Comparison of ENCODE assay signal across 9 mouse cellular contexts in the genomic region with DNA sequence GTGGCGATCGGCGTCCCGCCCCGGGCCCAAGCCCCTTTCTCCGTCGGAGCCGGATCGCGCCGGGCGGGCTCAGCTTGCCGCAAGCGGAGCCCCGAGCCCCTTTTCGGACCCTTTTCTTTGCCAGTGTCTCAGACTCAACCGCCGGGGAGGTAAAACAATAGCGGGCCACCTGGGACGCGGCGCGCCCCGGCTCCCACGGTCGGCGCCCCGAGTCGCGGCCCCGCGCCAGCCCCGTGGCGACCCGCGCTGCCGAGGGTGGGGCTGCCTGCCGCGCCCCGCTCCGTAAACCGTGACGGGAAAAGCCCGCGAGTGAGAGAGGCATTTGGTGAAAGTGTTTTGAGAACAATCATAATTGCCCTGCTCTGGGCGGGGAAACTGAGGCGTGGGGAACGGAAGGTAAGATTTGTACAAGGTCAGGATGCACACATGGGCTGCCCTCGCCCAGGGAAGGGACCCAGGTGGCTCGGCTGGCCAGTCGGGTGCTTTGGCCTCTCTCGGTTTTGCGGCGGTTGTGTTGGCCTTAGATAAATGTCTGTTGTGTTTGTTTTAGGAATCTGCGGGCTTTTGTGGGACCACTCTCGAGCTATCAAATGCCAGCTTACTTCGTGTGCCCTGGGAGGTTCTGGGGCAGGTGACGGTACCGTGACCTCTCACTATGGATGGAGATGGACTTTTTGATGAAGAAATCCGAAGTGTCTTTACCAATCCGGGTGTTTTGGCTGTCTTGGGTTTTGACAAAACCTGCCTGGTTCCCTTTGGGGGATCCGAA. TPM values are rescaled to one million over a fixed set of nuclear protein-coding genes. Genes with fewer than 3 reads are reported as not detected.
DNase-seq lines count a peak whose midpoint lies in the region; ATAC-seq and TF ChIP-seq lines count a peak whose summit lies in the region.
"Had no signal": no experiment of that assay in that cellular context is flagged by ENCODE, and none has a peak within 500 bp of the region (broad histone marks: within the 10 kb centered on the region; RNA-seq: fewer than 3 reads in every experiment).

No protein-coding gene starts in this region.

- H3K9me3 ChIP-seq in hindbrain, embryonic 16.5 days (ENCODE audit: control insufficient read depth, low read length): no peaks in the 10 kb centered on the region
- H3K9me3 ChIP-seq in midbrain, embryonic 12.5 days: no peaks in the 10 kb centered on the region

- H3K36me3 ChIP-seq in thymus, adult 2 months (ENCODE audit: control insufficient read depth, insufficient read depth, low read length): no peaks in the 10 kb centered on the region
- no peaks in the 10 kb centered on the region for H3K36me3 ChIP-seq in hindbrain, embryonic 16.5 days (ENCODE audit: control insufficient read depth, insufficient read depth, low read length)
- no peaks in the 10 kb centered on the region for H3K36me3 ChIP-seq in midbrain, embryonic 12.5 days

- peak; percentile 36 to 43 for DNase-seq in cerebellum, postnatal 25 days
- DNase-seq in cerebellum, adult 8-10 months: no peak
- no peak for DNase-seq in thymus, adult 2 months
- DNase-seq in thymus, postnatal 36 days: no peak
- DNase-seq in urinary bladder, postnatal 10 days (ENCODE audit: low spot score): no peak
- DNase-seq in layer of hippocampus, postnatal 14 days (ENCODE audit: low spot score in 2 of 2): no peak

- peaks cover 13% of the 10 kb centered on the region for H3K4me1 ChIP-seq in thymus, adult 2 months (replicated peaks; ENCODE audit: control insufficient read depth, insufficient read depth, low read length)
- H3K4me1 ChIP-seq in hindbrain, embryonic 16.5 days (ENCODE audit: control insufficient read depth, insufficient read depth, low read depth, low read length): peaks cover 39% of the 10 kb centered on the region
- H3K4me1 ChIP-seq in midbrain, embryonic 12.5 days: peaks cover 46% of the 10 kb centered on the region

- TF ChIP-seq POLR2A in thymus, adult 2 months (IDR thresholded peaks at IDR 0.05; ENCODE audit: control insufficient read depth, extremely low read depth, insufficient read depth, low read length, poor library complexity): no peak

- peak overlapping the region; percentile 67 for H3K4me3 ChIP-seq in thymus, adult 2 months (ENCODE audit: control insufficient read depth, insufficient read depth, low read length)
- peak overlapping the region; percentile 81 for H3K4me3 ChIP-seq in hindbrain, embryonic 16.5 days (ENCODE audit: low read length)
- H3K4me3 ChIP-seq in midbrain, embryonic 12.5 days: peak overlapping the region; percentile 86

- no peak overlapping the region for H3K27ac ChIP-seq in thymus, adult 2 months (ENCODE audit: control insufficient read depth, insufficient read depth, low read length)
- H3K27ac ChIP-seq in hindbrain, embryonic 16.5 days (ENCODE audit: low read depth, low read length): peak overlapping the region; percentile 81
- peak overlapping the region; percentile 81 for H3K27ac ChIP-seq in midbrain, embryonic 12.5 days (replicated peaks)

- TF ChIP-seq CTCF in thymus, adult 2 months (IDR thresholded peaks at IDR 0.05; ENCODE audit: borderline replicate concordance, control insufficient read depth, extremely low read depth, insufficient read depth, low read length, poor library complexity): no peak

- ATAC-seq in hindbrain, embryonic 16.5 days: no peak; the same call in none of the 2 replicates
- ATAC-seq in midbrain, embryonic 12.5 days (ENCODE audit: low FRiP score, low read depth): peak; percentile 5; the same call in 1 of the 2 replicates

- WGBS in thymus, adult 2 months: under 1% methylated on average over 61 of the region's 62 CpGs
- WGBS in hindbrain, embryonic 16.5 days: under 1% methylated on average over 51 of the region's 62 CpGs
- under 1% methylated on average over 62 of the region's 62 CpGs for WGBS in midbrain, embryonic 12.5 days

- peak overlapping the region; percentile 89 for H3K9ac ChIP-seq in hindbrain, embryonic 16.5 days (ENCODE audit: low read depth, low read length)
- peak overlapping the region; percentile 90 for H3K9ac ChIP-seq in midbrain, embryonic 12.5 days (replicated peaks)

- H3K4me2 ChIP-seq in hindbrain, embryonic 16.5 days (ENCODE audit: low read length): peak overlapping the region; percentile 70
- peak overlapping the region; percentile 93 for H3K4me2 ChIP-seq in midbrain, embryonic 12.5 days (replicated peaks)

- H3K27me3 ChIP-seq in thymus, adult 2 months (ENCODE audit: control insufficient read depth, insufficient read depth, low read length): peaks cover 3% of the 10 kb centered on the region; the same call in 1 of the 2 replicates
- no peaks in the 10 kb centered on the region for H3K27me3 ChIP-seq in hindbrain, embryonic 16.5 days (replicated peaks; ENCODE audit: control insufficient read depth, insufficient read depth, low read length)
- H3K27me3 ChIP-seq in midbrain, embryonic 12.5 days: peaks cover 10% of the 10 kb centered on the region; the same call in 1 of the 2 replicates

RNA-seq across cellular contexts. Expression of a gene that starts 0.6 kb away (rescaled TPM):
- polyA plus RNA-seq in thymus, adult 2 months (2012; rRNA removed): 8.6 and 9.7 TPM in 2 replicates
- 79.0 and 82.0 TPM in 2 replicates for polyA plus RNA-seq in hindbrain, embryonic 16.5 days (2015; fragmentation: Nextera tagmentation; extraction: Ambion mirVana)
- 46.1 and 53.1 TPM in 2 replicates for polyA plus RNA-seq in midbrain, embryonic 12.5 days (2016; fragmentation: Nextera tagmentation; extraction: Ambion mirVana)
- total RNA-seq in layer of hippocampus, postnatal 14 days (2021): 10 to 100 TPM; 33.2 to 35.5 TPM
- total RNA-seq: MEL had no signal

Comparison
In these comparisons a context has a peak if more than half of its experiments do, and no peak if none do; other contexts are left out.
1. DNase-seq: peak in cerebellum, postnatal 25 days (2 of 2); none in cerebellum, adult 8-10 months (single experiment), thymus, adult 2 months (single experiment), thymus, postnatal 36 days (0 of 2), urinary bladder, postnatal 10 days (single experiment) and layer of hippocampus, postnatal 14 days (0 of 2).
2. Peak in every context shown above with its lines, with median percentiles within 50 percentile points of each other: H3K4me3 ChIP-seq.